Mouse (Mus musculus) gastrocnemius, postnatal 14 days (tissue): ENCODE data around the gene Ccdc134. TPM values are rescaled to one million over a fixed set of nuclear protein-coding genes. Genes with fewer than 3 reads are reported as not detected.

Experiments used
- DNase-seq: peaks from one replicate; pipeline ENCODE4 v3.0.0; 2021; ENCODE audit warnings: mixed read lengths
- intact Hi-C: fragments of 180-260 bp; cut with DNase I; formaldehyde crosslinking; loops from one replicate; pipeline ENCODE4 v1.15.1; 2025; ENCODE audit warnings: low total_unique reads
- total RNA-seq, 2 experiments: library from RNA; stranded (reverse); gene quantifications; 2 replicates each; pipeline ENCODE4 v1.2.3; 2021

The Ccdc134 gene
- total RNA-seq, 2 experiments from 2014 or later = 18.5 to 18.7 TPM

GRCm38 (mm10) chr15:82166240-82167100 lies 38.7 kb downstream of the Ccdc134 start:
- intact Hi-C loops = no loop called here
- DNase-seq = no peak

GRCm38 (mm10) chr15:82167201-82168168 lies 39.8 kb downstream of the Ccdc134 start:
- DNase-seq = peak; percentile 49
- intact Hi-C loops = no loop called here

GRCm38 (mm10) chr15:82169671-82170070 lies 41.9 kb downstream of the Ccdc134 start:
- intact Hi-C loops = no loop called here
- no peak for DNase-seq

- no peak for DNase-seq
Observed at GRCm38 (mm10) chr15:82170437-82171377, 43.0 kb downstream of the Ccdc134 start.

GRCm38 (mm10) chr15:82172648-82173047 lies 44.9 kb downstream of the Ccdc134 start:
- intact Hi-C loops = no loop called here
- DNase-seq = no peak

More at GRCm38 (mm10) chr15:82170437-82171377, 43.0 kb downstream of the Ccdc134 start:
- intact Hi-C loops = no loop called here

GRCm38 (mm10) chr15:82175091-82175490 lies 47.4 kb downstream of the Ccdc134 start:
- intact Hi-C loops = no loop called here

GRCm38 (mm10) chr15:82177743-82178290 lies 50.1 kb downstream of the Ccdc134 start:
- intact Hi-C loops = no loop called here
- DNase-seq = no peak

More at GRCm38 (mm10) chr15:82175091-82175490, 47.4 kb downstream of the Ccdc134 start:
- DNase-seq = no peak

- DNase-seq = no peak
- intact Hi-C loops = no loop called here
Observed at GRCm38 (mm10) chr15:82181131-82181530, 53.4 kb downstream of the Ccdc134 start.

- DNase-seq = no peak
- intact Hi-C loops = no loop called here
Observed at GRCm38 (mm10) chr15:82182311-82182710, 54.6 kb downstream of the Ccdc134 start.

- DNase-seq = no peak
- intact Hi-C loops = no loop called here
Observed at GRCm38 (mm10) chr15:82183596-82183995, 55.9 kb downstream of the Ccdc134 start.

GRCm38 (mm10) chr15:82184183-82184582 lies 56.5 kb downstream of the Ccdc134 start:
- DNase-seq = no peak
- intact Hi-C loops = no loop called here

- DNase-seq = no peak
Observed at GRCm38 (mm10) chr15:82184656-82185055, 56.9 kb downstream of the Ccdc134 start.

GRCm38 (mm10) chr15:82185062-82185783 lies 57.5 kb downstream of the Ccdc134 start:
- DNase-seq = no peak

More at GRCm38 (mm10) chr15:82184656-82185055, 56.9 kb downstream of the Ccdc134 start:
- intact Hi-C loops = no loop called here

GRCm38 (mm10) chr15:82186131-82186530 lies 58.4 kb downstream of the Ccdc134 start:
- intact Hi-C loops = no loop called here
- no peak for DNase-seq

More at GRCm38 (mm10) chr15:82185062-82185783, 57.5 kb downstream of the Ccdc134 start:
- intact Hi-C loops = no loop called here

GRCm38 (mm10) chr15:82186931-82187330 lies 59.2 kb downstream of the Ccdc134 start:
- intact Hi-C loops = no loop called here
- no peak for DNase-seq

GRCm38 (mm10) chr15:82187401-82187800 lies 59.7 kb downstream of the Ccdc134 start:
- DNase-seq = no peak
- intact Hi-C loops = no loop called here

- no peak for DNase-seq
- intact Hi-C loops = no loop called here
Observed at GRCm38 (mm10) chr15:82187924-82188323, 60.2 kb downstream of the Ccdc134 start.
